Mouse (Mus musculus) forebrain, embryonic 15.5 days (tissue): ENCODE measurements around the gene Zfp639. TPM values are rescaled to one million over a fixed set of nuclear protein-coding genes. Genes with fewer than 3 reads are reported as not detected.

Source experiments
- ATAC-seq: fragments of 200-750 bp; cut with Nextera tagmentation; replicated peaks from 2 replicates; pipeline ENCODE4 v1.8.0; 2017; ENCODE audit warnings: mild to moderate bottlenecking, moderate TSS enrichment, moderate library complexity
- H3K27ac ChIP-seq: fragments of 300-500 bp; sonication (generic); replicated peaks from 2 replicates; pipeline ENCODE4 v1.5.1; 2015; ENCODE audit warnings: mild to moderate bottlenecking, inconsistent platforms
- H3K27me3 ChIP-seq: fragments of 300-500 bp; sonication (generic); 2 replicates; pipeline ENCODE4 v1.6.1; 2015; ENCODE audit warnings: inconsistent platforms
- H3K36me3 ChIP-seq: fragments of 300-500 bp; sonication (generic); 2 replicates; pipeline ENCODE4 v1.6.1; 2015; ENCODE audit warnings: mild to moderate bottlenecking, inconsistent platforms
- H3K4me1 ChIP-seq: fragments of 300-500 bp; sonication (generic); 2 replicates; pipeline ENCODE4 v1.6.1; 2015; ENCODE audit warnings: inconsistent platforms
- H3K4me2 ChIP-seq: fragments of 300-500 bp; sonication (generic); replicated peaks from 2 replicates; pipeline ENCODE4 v1.6.1; 2015; ENCODE audit warnings: mild to moderate bottlenecking, inconsistent platforms
- H3K4me3 ChIP-seq: fragments of 300-500 bp; sonication (generic); 2 replicates; pipeline ENCODE4 v1.5.1; 2015; ENCODE audit warnings: mild to moderate bottlenecking, inconsistent platforms
- H3K9ac ChIP-seq: fragments of 300-500 bp; sonication (generic); replicated peaks from 2 replicates; pipeline ENCODE4 v1.6.1; 2015; ENCODE audit warnings: mild to moderate bottlenecking, inconsistent platforms
- H3K9me3 ChIP-seq: fragments of 300-500 bp; sonication (generic); 2 replicates; pipeline ENCODE4 v1.6.1; 2016; ENCODE audit warnings: inconsistent platforms
- WGBS: fragments of 180-500 bp; shearing (Covaris S2); methylation state at CpG from one replicate; pipeline ENCODE4 v1.1.7; 2015; ENCODE audit warnings: mixed read lengths; 5-methylcytosine and 5-hydroxymethylcytosine counted together
- polyA plus RNA-seq: library from polyadenylated mRNA; unstranded; fragments of >200 nt; fragmentation: Nextera tagmentation; extraction: Ambion mirVana; gene quantifications from 2 replicates; pipeline ENCODE4 v1.2.1, GENCODE M21; 2015

Gene Zfp639
- polyA plus RNA-seq, 1 experiment from 2014 or later = 39.3 TPM

DNA sequence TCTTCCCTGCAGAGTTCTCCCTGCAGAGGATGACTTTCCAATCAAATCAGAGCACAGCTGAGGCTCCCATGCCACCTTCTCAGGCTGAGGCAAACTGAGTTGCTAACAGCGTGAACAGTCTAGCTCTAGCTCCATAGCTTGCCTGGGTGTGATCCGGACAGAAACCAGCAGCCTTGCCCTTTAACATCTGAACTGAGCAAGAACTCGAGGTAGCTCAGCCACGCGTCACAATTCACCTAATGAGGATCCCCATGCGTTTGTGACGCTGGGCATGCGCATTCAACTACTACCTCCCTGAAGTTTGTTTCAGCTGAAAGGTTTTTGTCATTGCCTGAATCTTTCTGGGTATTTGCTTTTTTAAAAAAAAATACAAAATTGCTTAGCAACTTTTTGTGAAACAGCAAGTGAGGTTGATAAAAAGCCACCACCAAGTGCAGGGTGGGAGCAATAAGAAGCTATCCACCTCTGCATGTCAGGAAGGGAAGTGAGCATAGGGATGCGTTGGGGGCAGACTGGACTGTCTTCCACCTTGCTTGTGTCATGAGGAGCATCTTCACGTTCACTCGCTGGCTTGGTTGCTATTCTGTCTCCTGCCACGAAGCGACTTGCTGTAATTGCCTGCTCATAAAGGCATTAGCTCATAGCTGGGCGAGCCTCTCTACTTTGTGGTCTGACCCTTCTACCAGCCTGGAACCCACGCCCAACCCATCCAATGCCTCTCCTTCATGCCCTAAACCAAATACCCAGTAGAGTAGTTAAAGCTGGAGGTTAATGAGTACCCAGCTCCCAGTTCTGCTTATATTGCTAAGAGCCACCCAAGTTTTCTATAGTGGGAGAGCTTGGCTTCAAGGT lies 19.8 kb upstream of the Zfp639 start:
- no peaks in the 10 kb centered on the region for H3K4me1 ChIP-seq
- H3K27ac ChIP-seq = no peak overlapping the region
- H3K4me2 ChIP-seq = no peak overlapping the region
- no peak for ATAC-seq
- no peaks in the 10 kb centered on the region for H3K36me3 ChIP-seq
- no peaks in the 10 kb centered on the region for H3K27me3 ChIP-seq
- no peak overlapping the region for H3K9ac ChIP-seq
- WGBS = 85% methylated on average over 15 of the region's 15 CpGs
- H3K4me3 ChIP-seq = no peak overlapping the region
- H3K9me3 ChIP-seq = no peaks in the 10 kb centered on the region

DNA sequence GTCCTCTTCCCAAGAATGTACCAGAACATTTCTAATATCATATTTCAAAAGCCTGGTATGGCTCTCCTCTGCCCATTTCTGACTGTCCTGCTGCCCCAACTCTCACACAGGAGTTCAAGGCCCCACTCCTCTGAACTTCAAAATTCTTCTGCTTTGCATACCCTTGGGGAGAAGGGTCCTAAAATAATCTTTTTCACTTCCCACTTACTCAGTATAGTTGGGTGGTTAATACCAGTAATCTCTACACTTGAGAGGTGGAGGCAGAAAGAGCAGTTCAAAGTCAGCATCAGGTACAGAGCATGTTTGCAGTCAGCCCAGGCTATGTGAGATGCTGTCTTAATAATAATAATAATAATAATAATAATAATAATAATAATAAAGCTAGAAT lies 19.1 kb upstream of the Zfp639 start:
- Histone ChIP-seq H3K27me3 (no peaks in the 10 kb centered on the region), H3K4me1 (no peaks in the 10 kb centered on the region), H3K4me3 (no peak overlapping the region), H3K9ac (no peak overlapping the region), H3K4me2 (no peak overlapping the region), H3K9me3 (no peaks in the 10 kb centered on the region), H3K27ac (no peak overlapping the region), H3K36me3 (no peaks in the 10 kb centered on the region)
- ATAC-seq = no peak

DNA sequence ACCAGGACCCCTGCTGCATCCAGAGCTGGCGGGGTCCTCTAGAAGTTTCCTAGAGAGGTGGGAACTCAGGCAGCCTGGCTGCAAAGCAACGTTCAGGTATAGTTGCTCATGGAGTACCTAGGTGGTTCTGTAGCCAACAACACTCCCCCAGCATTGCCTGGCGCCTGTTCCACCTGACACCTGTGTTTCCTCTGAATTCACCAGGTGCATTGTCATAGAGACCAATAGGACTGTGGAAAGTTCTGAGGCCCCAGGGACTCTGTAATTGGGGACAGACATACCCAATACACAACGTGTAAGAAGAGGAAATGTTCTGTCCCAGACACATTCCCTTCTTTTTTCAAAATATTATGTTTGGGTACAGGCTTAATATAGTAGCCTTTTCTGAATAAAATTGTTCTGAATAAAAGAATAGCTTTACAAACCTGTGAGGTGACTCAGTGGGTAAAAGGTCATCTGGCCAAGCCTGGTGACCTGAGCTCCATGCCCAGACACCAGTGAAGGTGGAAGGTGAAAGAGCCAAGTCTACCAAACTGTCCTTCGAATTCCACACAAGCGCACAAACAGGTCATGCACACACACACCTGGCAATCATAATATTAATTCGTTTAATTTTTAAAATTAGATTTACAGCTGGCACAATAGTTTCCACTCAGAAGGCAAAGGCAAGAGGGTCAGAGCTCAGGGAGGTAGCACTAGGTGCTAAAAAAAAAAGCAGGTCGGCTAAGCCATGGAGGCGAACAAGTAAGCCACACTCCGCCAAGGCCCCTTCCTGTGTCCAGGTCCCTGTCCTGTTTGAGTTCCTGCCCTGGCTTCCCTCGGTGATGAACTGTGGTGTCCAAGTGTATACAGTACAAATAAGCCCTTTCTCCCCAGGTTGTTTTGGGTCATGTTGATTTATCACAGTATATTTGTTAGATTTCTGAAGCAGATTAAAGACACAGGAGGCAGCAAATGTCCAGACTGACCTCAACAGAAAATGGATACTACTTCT lies 17.7 kb upstream of the Zfp639 start, which contains the start of gene Kcnmb3:
Gene Kcnmb3, minus strand, starts transcription at position 135 of the 994 bp plus-strand sequence.
- H3K4me2 ChIP-seq = no peak within 1 kb of the TSS
- no peaks in the 10 kb centered on the region for H3K36me3 ChIP-seq
- ATAC-seq = no peak
- 86% methylated on average over 11 of the region's 11 CpGs for WGBS
- no peak within 1 kb of the TSS for H3K4me3 ChIP-seq
- no peaks in the 10 kb centered on the region for H3K9me3 ChIP-seq
- no peak within 1 kb of the TSS for H3K27ac ChIP-seq
- H3K27me3 ChIP-seq = no peaks in the 10 kb centered on the region
- H3K4me1 ChIP-seq = 0 out of 2 replicates have a peak, but pooled peaks cover 2% of the 10 kb centered on the region
- no peak within 1 kb of the TSS for H3K9ac ChIP-seq

DNA sequence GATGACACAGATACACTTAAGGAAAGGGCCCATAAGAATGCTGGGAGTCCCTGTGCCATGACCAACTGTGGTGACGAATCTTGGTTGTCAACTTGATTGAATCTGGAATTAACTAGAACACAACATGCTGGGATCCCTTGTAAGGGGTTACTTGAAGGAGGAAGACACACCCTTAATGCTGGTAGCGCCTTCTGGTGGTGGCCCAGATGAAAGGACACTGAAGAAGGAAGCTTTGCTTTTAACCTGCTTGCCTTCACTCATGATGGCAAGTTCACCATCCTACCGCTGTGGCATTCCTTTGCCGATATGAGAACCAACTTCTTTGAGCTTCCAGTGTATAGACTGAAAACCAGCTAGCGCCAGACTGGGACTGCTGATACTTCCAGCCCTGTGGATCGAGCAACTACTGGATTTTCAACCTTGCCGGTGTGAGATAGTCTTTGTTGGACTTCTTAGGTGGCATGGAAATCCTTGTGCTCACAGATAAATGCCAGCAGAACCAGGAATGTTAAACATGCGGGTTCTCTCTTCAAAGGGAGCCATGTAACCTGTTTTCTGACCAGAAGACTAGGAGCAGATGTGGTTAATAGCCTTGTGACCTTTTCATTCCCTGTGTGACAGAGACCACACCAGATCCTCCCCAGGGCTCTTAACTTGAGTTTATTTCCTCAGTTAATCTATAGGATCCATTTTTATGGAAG lies 15.5 kb upstream of the Zfp639 start:
- no peak for ATAC-seq
- 88% methylated on average over 8 of the region's 8 CpGs for WGBS
- Histone ChIP-seq H3K4me2 (no peak overlapping the region), H3K9me3 (no peaks in the 10 kb centered on the region), H3K9ac (no peak overlapping the region), H3K27ac (no peak overlapping the region), H3K4me1 (0 out of 2 replicates have a peak, but pooled peaks cover 2% of the 10 kb centered on the region), H3K36me3 (no peaks in the 10 kb centered on the region), H3K27me3 (no peaks in the 10 kb centered on the region), H3K4me3 (no peak overlapping the region)

DNA sequence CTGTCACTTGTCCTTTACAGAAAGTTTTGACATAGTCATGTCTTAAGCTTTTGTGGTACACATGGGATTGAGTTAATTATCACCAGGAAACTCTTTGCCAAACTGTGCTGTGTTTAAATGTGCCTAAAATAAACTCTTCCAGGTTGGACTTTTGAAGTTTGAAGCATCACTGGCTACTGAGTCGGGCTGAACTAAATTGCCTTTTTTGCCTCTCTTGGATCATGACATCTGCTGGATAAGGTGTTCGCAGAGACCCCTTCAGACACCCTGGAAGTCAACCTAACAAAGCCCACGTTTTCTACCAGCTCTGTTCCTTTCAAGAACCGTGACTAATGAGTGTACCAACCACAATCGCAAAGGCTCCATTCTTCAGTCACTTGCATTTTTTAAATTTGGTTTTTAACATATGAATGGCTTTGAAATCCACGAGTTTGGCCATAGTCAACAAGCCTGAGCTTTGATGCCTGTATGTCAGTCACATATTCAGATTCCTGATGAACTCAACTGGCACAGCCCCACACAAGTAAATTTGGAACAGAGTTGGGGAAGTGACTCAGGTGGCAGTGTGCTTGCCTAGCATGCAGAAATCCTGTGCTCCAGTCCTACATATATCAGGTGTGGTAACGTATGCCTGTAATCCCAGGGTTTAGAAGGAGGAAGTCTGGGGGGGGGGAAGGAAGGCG lies 14.8 kb upstream of the Zfp639 start:
- Histone ChIP-seq H3K27me3 (no peaks in the 10 kb centered on the region), H3K9me3 (no peaks in the 10 kb centered on the region), H3K4me1 (0 out of 2 replicates have a peak, but pooled peaks cover 2% of the 10 kb centered on the region), H3K9ac (no peak overlapping the region), H3K36me3 (no peaks in the 10 kb centered on the region), H3K4me3 (no peak overlapping the region), H3K4me2 (no peak overlapping the region), H3K27ac (no peak overlapping the region)
- 36% methylated on average over 8 of the region's 8 CpGs for WGBS
- no peak for ATAC-seq

DNA sequence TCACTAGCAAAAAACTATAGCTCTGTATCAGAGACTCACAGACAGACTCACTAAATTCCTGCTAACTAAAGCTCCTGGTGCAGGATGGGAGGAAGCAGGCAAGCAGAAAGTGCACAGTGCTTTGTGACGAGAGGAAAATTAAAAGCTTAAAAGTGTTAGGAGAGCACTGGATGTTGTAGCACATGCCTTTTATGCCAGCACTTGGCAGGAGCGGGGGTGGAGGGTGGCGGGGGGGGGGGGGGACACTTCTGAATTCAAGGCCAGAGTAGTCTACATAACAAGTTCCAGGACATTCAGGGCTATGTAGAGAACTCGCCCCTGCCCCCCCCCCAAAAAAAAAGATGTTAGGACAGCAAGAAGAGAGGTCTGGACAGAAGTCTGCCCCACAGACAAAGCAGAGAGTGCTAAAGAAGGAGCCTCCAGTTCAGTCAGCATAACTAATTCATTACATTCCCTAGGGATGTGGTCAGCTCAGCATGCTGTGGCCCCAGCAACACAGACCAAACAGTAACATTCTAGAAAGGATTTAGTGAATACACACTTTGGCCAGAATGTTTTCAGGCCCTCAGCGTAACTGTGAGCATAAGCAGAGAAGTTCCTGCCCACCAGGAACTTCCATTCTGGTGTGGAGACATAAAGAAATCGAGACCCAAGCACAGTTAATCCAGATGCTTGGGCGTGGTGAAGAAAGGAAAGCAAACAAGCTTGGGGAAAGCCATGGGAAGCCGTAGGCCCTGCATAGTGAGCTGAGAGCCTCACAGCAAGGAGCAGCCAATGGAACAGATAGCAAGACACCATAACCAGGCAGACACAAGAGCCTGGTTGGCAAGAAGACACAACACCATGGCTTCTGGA lies 14.0 kb upstream of the Zfp639 start:
- Histone ChIP-seq H3K4me1 (0 out of 2 replicates have a peak, but pooled peaks cover 2% of the 10 kb centered on the region), H3K27me3 (no peaks in the 10 kb centered on the region), H3K27ac (no peak overlapping the region), H3K36me3 (no peaks in the 10 kb centered on the region), H3K9me3 (no peaks in the 10 kb centered on the region), H3K4me3 (no peak overlapping the region), H3K9ac (no peak overlapping the region), H3K4me2 (no peak overlapping the region)
- WGBS = 30% methylated on average over 8 of the region's 8 CpGs
- peak; percentile 74 for ATAC-seq

DNA sequence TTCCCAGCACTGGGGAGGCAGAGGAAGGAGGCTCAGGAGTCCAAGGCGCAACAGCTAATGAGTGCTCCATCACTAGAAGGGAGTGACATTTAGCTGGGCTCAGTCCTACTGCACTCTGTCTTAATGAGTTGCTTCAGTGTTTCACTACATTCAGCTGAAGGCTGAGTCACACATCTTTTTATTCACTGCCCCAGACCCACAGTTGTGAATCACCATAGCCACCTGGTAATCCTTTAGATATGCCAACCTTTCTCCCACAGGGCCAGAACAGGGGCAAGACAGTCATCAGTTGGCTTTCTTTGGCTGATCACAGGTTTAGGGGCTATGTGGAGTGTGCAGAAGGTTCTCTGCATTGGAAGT lies 13.4 kb upstream of the Zfp639 start:
- H3K9ac ChIP-seq = no peak overlapping the region
- H3K36me3 ChIP-seq = no peaks in the 10 kb centered on the region
- no peak for ATAC-seq
- 0 out of 2 replicates have a peak, but pooled peaks cover 2% of the 10 kb centered on the region for H3K4me1 ChIP-seq
- H3K4me2 ChIP-seq = no peak overlapping the region
- no peak overlapping the region for H3K4me3 ChIP-seq
- no peaks in the 10 kb centered on the region for H3K9me3 ChIP-seq
- 94% methylated on average over 1 of the region's 1 CpGs for WGBS
- H3K27me3 ChIP-seq = no peaks in the 10 kb centered on the region
- H3K27ac ChIP-seq = no peak overlapping the region

DNA sequence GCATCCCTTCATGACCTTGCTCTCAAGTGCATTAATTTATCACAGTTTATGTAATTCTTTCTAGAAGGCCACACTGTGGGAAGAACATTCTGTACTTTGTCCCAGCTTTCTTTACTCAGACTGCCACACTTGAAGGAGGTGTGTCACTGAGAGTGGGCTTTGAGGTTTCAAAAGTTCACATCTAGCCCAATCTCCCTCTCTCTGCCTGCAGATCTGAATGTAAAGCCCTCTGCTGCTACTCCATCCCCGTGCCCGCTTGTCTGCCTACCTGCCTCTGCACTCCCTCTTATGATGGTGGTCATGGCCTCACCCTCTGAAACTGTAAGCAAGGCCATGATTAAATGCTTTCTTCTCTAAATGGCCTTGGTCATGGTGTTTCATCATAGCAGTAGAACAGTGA lies 9.7 kb upstream of the Zfp639 start:
- H3K27me3 ChIP-seq = no peaks in the 10 kb centered on the region
- no peak overlapping the region for H3K4me2 ChIP-seq
- no peak overlapping the region for H3K27ac ChIP-seq
- H3K4me3 ChIP-seq = no peak overlapping the region
- no peak for ATAC-seq
- 94% methylated on average over 2 of the region's 2 CpGs for WGBS
- H3K9me3 ChIP-seq = no peaks in the 10 kb centered on the region
- H3K4me1 ChIP-seq = 0 out of 2 replicates have a peak, but pooled peaks cover 2% of the 10 kb centered on the region
- no peak overlapping the region for H3K9ac ChIP-seq
- H3K36me3 ChIP-seq = no peaks in the 10 kb centered on the region

DNA sequence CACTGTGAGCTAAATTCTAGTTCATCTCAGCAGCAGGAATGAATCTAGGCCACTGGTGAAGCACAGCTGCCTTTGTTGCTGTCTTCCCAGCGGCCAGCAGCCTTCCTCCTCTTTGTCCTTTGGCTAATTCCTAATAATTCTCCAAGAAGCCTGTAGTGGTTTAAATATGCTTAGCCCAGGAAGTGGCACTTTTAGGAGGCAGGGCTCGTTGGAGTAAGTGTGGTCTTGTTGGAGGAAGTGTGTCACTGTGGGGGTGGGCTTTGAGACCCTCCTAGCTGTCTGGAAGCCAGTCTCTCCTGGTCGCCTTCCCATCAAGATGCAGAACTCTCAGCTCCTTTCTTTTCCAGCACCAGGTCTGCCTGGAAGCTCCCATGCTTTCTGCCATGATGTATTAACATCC lies 4.2 kb upstream of the Zfp639 start:
- Histone ChIP-seq H3K4me2 (no peak overlapping the region), H3K9me3 (no peaks in the 10 kb centered on the region), H3K9ac (no peak overlapping the region), H3K4me1 (peaks cover 10% of the 10 kb centered on the region), H3K27me3 (no peaks in the 10 kb centered on the region), H3K27ac (no peak overlapping the region), H3K4me3 (no peak overlapping the region), H3K36me3 (no peaks in the 10 kb centered on the region)
- 70% methylated on average over 3 of the region's 3 CpGs for WGBS
- no peak for ATAC-seq

DNA sequence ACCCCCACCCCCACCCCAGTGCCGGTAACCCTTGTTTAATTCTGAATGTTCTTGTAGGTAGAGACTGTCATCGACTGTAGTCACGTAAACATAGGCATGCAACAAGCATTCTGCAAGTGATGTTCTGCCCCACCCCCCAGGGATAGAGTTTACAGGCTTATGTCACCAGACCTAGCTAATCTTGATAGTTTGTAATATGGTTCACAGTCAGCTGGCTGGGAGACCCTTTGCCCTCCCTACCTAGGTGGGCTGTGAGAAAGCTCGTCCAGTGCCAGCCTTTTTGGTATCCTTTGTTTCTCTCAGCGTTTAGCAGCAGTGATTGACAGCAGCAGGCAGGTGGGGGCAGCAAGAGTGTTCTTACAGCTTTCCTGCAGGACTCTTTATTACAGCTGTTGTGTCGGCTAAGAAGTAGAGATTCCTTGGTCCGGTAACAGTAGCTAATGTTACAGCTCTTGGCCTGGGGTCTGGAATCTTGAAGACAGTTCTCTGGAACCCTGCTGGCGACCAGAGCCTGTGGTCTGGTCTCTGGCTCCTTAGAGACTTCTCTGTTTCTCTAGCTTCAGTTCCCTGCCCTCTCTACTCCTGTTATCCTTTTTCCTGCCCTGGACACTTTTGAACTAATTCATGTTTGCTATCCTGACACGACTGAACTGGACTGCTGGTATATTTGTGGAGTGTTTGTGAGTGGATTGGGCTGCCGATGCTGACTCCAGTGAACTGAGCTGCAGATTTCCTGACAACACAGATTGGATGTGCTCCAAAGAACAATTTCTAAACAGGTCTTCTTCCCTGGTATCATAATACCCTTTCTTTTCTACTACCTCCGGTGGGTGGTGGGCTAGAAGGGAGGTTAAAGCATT lies 3.5 kb upstream of the Zfp639 start:
- no peak for ATAC-seq
- 56% methylated on average over 11 of the region's 11 CpGs for WGBS

More for the DNA sequence above, 3.5 kb upstream of the Zfp639 start:
- Histone ChIP-seq H3K9me3 (no peaks in the 10 kb centered on the region), H3K4me2 (no peak overlapping the region), H3K27me3 (no peaks in the 10 kb centered on the region), H3K27ac (no peak overlapping the region), H3K36me3 (no peaks in the 10 kb centered on the region), H3K4me1 (peaks cover 17% of the 10 kb centered on the region), H3K4me3 (no peak overlapping the region), H3K9ac (no peak overlapping the region)
